Mouse (Mus musculus) adrenal gland, postnatal 25 days (tissue): ENCODE data around the gene Safb. TPM values are rescaled to one million over a fixed set of nuclear protein-coding genes. Genes with fewer than 3 reads are reported as not detected.

Experiments
- DNase-seq: peaks from one replicate; pipeline ENCODE4 v3.0.0; 2021; ENCODE audit warnings: mixed read lengths
- total RNA-seq: library from RNA; stranded (reverse); gene quantifications from 2 replicates; pipeline ENCODE4 v1.2.3, GENCODE M21; 2021

Gene Safb
- total RNA-seq, 1 experiment from 2014 or later = 143 TPM

DNA sequence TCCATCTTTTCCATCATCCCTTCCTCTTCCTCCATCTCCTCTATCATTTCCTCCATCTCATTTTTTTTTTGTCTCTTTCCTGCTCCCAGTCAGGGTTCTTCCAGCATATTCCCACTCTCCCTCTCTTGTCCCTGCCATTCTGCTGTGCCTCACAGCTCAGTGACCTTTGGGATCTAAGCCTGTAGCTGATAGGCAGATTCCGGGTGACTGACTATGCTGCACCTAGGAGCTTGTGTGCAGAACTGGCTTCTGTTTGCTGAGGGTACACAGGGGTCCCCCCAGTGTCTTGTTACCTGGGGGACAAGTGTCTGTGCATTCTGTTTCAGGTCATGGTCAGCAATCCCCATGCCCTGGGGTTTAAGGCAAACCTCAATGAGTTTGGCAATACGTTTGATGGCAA, 70.1 kb downstream of the Safb start:
- DNase-seq = no peak

DNA sequence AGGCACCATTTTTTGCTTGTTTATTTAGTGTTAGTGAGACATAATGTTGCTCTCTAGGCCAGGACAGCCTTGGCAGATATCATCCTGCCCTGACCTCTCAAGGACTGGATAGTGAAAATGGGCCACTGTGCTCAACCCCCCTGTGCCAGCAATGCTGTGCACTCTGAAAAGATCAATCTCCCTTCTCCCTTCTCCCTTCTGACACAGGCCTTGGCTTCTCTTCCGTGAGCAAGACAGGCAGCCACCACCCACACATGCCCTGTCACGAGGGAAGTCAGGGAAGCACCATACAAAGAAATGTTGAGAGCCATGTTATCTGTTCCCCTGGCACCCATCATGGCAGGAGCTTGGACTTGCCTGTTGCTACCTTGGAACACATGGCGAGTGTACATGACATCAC, 70.7 kb downstream of the Safb start:
- peak; percentile 18 for DNase-seq

Other genes starting within 250 kb of the Safb start
- 165 and 222 TPM in 2 replicates for gene Ptprs, start 108.3 kb upstream of the Safb start, total RNA-seq
- not detected in 2 replicates for gene Znrf4, start 72.4 kb upstream of the Safb start, total RNA-seq
- gene Gm20219, start 30.4 kb upstream of the Safb start, total RNA-seq = 0.76 and 1.1 TPM in 2 replicates
- 168 and 196 TPM in 2 replicates for gene Safb2, start 240 bp upstream of the Safb start, total RNA-seq
- 303 and 325 TPM in 2 replicates for gene 2410015M20Rik, start 24.9 kb downstream of the Safb start, total RNA-seq
- gene Rpl36, start 28.6 kb downstream of the Safb start, total RNA-seq = 836 and 891 TPM in 2 replicates
- gene Lonp1, start 42.1 kb downstream of the Safb start, total RNA-seq = 540 and 560 TPM in 2 replicates
- gene Catsperd, start 43.3 kb downstream of the Safb start, total RNA-seq = 3.2 and 4.0 TPM in 2 replicates
- 79.7 and 80.3 TPM in 2 replicates for gene Ranbp3, start 88.5 kb downstream of the Safb start, total RNA-seq
- gene Ndufa11, start 132.9 kb downstream of the Safb start, total RNA-seq = 248 and 277 TPM in 2 replicates
- gene Vmac, start 133.2 kb downstream of the Safb start, total RNA-seq = 27.1 and 29.1 TPM in 2 replicates
- 3.8 and 5.3 TPM in 2 replicates for gene Nrtn, start 172.7 kb downstream of the Safb start, total RNA-seq
- gene Dus3l, start 179.9 kb downstream of the Safb start, total RNA-seq = 41.9 and 47.4 TPM in 2 replicates
- gene Prr22, start 185.4 kb downstream of the Safb start, total RNA-seq = 0.79 and 1.5 TPM in 2 replicates
- 6.9 and 11.1 TPM in 2 replicates for gene Rfx2, start 246.2 kb downstream of the Safb start, total RNA-seq